Mouse (Mus musculus) kidney, adult 8-10 months (tissue): ENCODE data around the gene Olfr1057.
"Not testable (repeated sequence)": the region's sequence is repeated elsewhere in the genome, so short reads cannot be mapped to it uniquely, and the experiment has no call there.

Source experiments
- DNase-seq, 2 experiments: peaks; one replicate each; pipeline ENCODE4 v3.0.0; 2022

Gene Olfr1057

GRCm38 (mm10) chr2:86378293-86378692, at the start of gene Olfr1057:
TSS of gene Olfr1057 (minus strand) at chr2:86378393.
- no peak for DNase-seq

GRCm38 (mm10) chr2:86426649-86427048, 48.5 kb upstream of the Olfr1057 start, which contains the start of gene Olfr1062:
TSS of gene Olfr1062 (minus strand) at chr2:86426749.
- not testable (repeated sequence) for DNase-seq

GRCm38 (mm10) chr2:86413950-86414349, 35.8 kb upstream of the Olfr1057 start, which contains the start of gene Olfr1061:
TSS of gene Olfr1061 (minus strand) at chr2:86414050.
- DNase-seq, result no peak

GRCm38 (mm10) chr2:86395114-86395513, 16.9 kb upstream of the Olfr1057 start:
- DNase-seq, result no peak

GRCm38 (mm10) chr2:86388461-86388860, 10.3 kb upstream of the Olfr1057 start, which contains the start of gene Olfr1058:
TSS of gene Olfr1058 (minus strand) at chr2:86388561.
- DNase-seq, result not testable (repeated sequence)

- not testable (repeated sequence) for DNase-seq
Observed at GRCm38 (mm10) chr2:86366342-86366741, 11.9 kb downstream of the Olfr1057 start.

GRCm38 (mm10) chr2:86362369-86362768, 15.8 kb downstream of the Olfr1057 start, which contains the start of gene Olfr1056:
TSS of gene Olfr1056 (minus strand) at chr2:86362469.
- no peak for DNase-seq

GRCm38 (mm10) chr2:86351751-86352150, 26.4 kb downstream of the Olfr1057 start:
- DNase-seq, result not testable (repeated sequence)

GRCm38 (mm10) chr2:86350184-86350583, 28.0 kb downstream of the Olfr1057 start, which contains the start of gene Olfr1055:
TSS of gene Olfr1055 (minus strand) at chr2:86350284.
- DNase-seq, result no peak

- no peak for DNase-seq
Observed at GRCm38 (mm10) chr2:86335333-86335732, 42.9 kb downstream of the Olfr1057 start, which contains the start of gene Olfr1054. TSS of gene Olfr1054 (minus strand) at chr2:86335433.
